Mouse (Mus musculus) gonadal fat pad, adult 2 months (tissue): ENCODE measurements around the gene Hdlbp. TPM values are rescaled to one million over a fixed set of nuclear protein-coding genes. Genes with fewer than 3 reads are reported as not detected.

Experiments used
- DNase-seq: peaks from one replicate; pipeline ENCODE4 v3.0.0-alpha.2; 2012; ENCODE audit warnings: low read depth
- polyA plus RNA-seq: library from polyadenylated mRNA; depleted of rRNA; stranded (reverse); fragments of >200 nt; gene quantifications from 2 replicates; pipeline ENCODE4 v1.2.3, GENCODE M21; 2012; rRNA removed

The Hdlbp gene
- polyA plus RNA-seq, 1 experiment, result 134 TPM

DNA sequence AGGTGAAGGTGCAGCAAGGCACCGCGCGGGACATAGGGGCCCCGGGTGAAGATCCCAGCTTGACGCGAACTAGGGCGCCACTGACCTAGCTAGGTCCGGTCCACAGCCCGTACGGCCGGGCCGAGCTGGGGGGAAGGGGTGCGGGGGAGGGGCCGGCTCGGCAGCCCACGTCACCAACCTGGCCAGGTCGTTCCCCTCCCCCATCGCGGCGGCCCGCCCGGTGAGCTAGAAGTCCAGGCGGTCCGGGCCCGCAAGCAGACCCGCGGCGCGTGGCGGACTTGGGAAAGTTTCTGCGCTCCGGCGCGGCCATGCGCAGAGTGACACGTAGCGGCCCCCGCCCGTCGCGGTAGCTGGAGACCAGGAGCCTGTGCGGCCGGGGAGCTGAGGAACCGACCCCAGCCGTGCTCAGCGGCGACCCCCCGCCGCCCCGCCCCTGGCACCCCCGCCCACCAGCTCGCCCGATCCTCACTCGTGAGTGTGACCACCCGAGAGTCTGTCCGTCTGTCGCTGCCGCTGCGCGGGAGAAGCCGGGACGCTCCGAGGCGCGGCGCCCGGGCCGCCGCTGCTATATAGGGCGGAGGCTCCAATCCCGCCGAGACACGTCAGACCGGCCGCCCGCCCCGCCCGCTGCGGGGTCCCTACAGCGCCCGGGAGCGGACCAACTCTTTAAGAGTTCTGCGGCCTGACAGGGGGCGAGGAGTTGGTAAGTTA is 33.3 kb downstream of the Hdlbp start:
- no peak for DNase-seq

DNA sequence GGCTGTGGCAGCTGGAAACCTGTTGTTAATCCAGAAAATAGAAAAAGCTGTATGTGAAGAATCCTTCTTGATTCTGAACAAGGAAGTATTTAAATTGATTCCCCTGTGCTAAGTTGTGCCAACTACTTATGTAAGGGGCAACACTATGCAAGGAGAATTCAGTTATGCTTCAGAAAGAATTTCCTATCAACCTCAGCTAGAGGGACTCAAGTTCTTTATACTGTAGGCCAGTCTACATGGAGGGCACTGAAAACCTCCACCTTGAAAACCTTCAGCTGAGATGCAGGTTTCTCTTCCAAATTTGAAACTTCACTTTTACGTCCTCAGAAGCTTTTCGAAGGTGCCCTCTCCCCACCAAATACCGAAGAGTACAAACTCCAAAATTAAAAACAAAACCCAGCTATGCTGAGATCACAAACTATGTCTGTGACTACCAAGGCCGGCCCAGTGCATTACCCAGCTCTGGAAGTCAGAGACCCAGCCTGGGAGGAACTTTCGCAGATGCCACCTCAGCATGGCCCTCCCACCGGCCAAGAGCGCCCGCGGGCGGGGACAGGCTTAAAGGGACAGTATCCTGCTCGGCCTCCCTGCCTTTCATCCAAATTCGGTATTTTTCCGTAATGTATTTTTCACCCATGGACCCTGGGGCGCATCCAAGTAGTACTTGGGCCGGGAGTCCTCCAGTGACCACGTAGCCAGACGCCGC is 34.1 kb downstream of the Hdlbp start:
- no peak for DNase-seq

- DNase-seq, result no peak
These were observed 39.3 kb downstream of the Hdlbp start for GRCm38 (mm10) chr1:93439321-93439720.

GRCm38 (mm10) chr1:93432087-93432486 is 46.5 kb downstream of the Hdlbp start:
- no peak for DNase-seq

DNA sequence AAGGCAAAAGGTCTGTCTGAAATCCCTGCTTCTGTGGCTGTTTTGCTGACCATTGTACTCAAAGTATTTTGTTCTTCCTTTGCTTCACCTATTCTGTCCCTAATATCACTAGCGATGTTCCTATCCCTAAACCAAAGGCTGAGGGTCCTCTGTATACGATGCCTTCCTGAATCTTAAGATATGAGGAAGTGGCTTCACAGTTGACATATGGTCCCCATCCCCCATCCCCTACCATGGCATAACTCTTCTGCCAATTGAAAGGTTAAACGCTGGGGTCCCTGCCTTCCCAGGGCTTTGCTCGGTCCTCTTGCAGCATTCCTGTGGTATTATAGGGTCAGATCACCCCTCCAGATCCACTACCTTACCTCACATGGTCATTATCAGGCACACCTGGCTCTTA is 75.2 kb downstream of the Hdlbp start:
- DNase-seq, result no peak

- DNase-seq, result no peak
These were observed 77.2 kb downstream of the Hdlbp start for GRCm38 (mm10) chr1:93401191-93402052.

- DNase-seq, result no peak
These were observed 89.7 kb downstream of the Hdlbp start for GRCm38 (mm10) chr1:93388906-93389305.

- no peak for DNase-seq
These were observed 91.4 kb downstream of the Hdlbp start for GRCm38 (mm10) chr1:93387198-93387597.

DNA sequence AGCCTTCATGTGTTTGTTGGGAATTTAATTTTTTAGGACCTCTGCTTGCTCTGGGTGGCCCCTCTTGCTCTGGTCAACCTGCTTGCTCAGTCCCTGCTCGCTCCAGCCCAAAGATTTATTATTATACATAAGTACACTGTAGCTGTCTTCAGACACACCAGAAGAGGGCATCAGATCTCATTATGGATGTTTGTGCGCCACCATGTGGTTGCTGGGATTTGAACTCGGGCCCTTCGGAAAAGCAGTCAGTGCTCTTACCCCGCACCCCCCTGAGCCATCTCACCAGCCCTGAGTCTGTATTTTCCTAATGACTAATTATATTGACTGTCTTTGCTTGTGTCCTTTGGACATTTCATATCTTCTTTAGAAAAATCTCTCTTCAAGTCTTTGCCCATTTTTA is 99.5 kb downstream of the Hdlbp start:
- no peak for DNase-seq

DNA sequence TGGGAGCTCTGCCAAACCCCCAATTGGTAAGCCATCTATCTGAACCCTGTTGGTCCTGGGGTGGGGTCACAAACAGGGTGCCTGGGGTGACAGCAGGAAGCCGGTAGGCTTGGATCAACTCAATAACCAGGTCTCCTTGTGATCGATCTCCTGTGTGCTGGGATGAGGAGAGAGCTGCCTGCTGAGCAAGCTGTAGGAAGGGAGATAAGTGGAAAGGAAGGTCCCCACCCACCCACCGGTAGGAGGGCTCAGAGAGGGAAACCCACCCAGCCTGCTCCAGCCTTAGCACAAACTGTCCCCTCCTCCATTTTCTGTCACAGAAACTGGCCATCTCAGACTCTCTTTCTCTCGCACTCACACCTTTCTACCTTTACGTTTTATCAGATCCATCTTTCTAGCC is 101.3 kb downstream of the Hdlbp start:
- no peak for DNase-seq

DNA sequence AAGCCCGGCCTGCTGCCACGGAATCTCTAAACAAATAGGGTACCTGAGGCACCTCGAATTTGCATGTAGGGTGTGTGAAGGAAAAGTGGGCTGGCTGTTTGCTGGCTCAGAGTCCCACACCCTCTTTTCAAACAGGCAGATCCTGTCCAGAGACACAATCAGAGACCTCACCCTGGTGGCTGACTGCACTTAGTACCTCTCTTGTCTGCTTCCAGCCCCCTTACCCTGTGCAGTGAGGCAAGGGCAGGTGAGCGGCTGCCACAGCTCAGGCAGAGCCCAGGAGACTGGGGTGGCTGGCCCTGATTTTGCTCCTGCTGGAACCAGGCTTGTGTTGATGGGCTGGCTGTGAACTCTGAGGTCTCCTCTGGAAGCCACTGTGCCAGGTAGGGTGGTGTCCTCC is 105.0 kb downstream of the Hdlbp start, which contains the start of gene Ano7:
TSS of gene Ano7 (plus strand) at position 266 of the 400 bp plus-strand sequence.
- no peak for DNase-seq

- DNase-seq, result no peak
These were observed 113.0 kb downstream of the Hdlbp start for GRCm38 (mm10) chr1:93365641-93366040.

- no peak for DNase-seq
These were observed 116.0 kb downstream of the Hdlbp start for GRCm38 (mm10) chr1:93362661-93363060.

Other genes with a start within 250 kb of the Hdlbp start
- gene Sned1, start 243.0 kb downstream of the Hdlbp start, polyA plus RNA-seq, result 7.4 and 10.7 TPM in 2 replicates
- gene Mterf4, start 172.9 kb downstream of the Hdlbp start, polyA plus RNA-seq, result 8.1 and 10.8 TPM in 2 replicates
- gene Ppp1r7, start 136.0 kb downstream of the Hdlbp start, polyA plus RNA-seq, result 4.3 and 4.6 TPM in 2 replicates
- 3.0 and 3.2 TPM in 2 replicates for gene Pask, start 135.3 kb downstream of the Hdlbp start, polyA plus RNA-seq
- gene Ano7, start 104.9 kb downstream of the Hdlbp start, polyA plus RNA-seq, result 0.16 and 1.1 TPM in 2 replicates
- 6.4 and 6.8 TPM in 2 replicates for gene Farp2, start 33.3 kb upstream of the Hdlbp start, polyA plus RNA-seq
- 157 and 178 TPM in 2 replicates for gene Stk25, start 179.8 kb upstream of the Hdlbp start, polyA plus RNA-seq
- gene Bok, start 206.8 kb upstream of the Hdlbp start, polyA plus RNA-seq, result 41.9 and 48.6 TPM in 2 replicates